Mouse (Mus musculus) limb, embryonic 15.5 days (tissue): ENCODE data around the gene Prss44. TPM values are rescaled to one million over a fixed set of nuclear protein-coding genes. Genes with fewer than 3 reads are reported as not detected.
A peak's percentile ranks its signal among the peaks of the same experiment; 100 is the strongest.

Source experiments
- ATAC-seq: fragments of 200-750 bp; cut with Nextera tagmentation; 2 replicates; pipeline ENCODE4 v1.8.0; 2017; ENCODE audit warnings: low read depth, moderate TSS enrichment; ENCODE audit not compliant: insufficient number of reproducible peaks, low FRiP score, low TSS enrichment
- H3K27ac ChIP-seq: fragments of 300-500 bp; sonication (generic); 2 replicates; pipeline ENCODE4 v1.5.1; 2015; ENCODE audit warnings: moderate library complexity, mild to moderate bottlenecking, inconsistent platforms
- H3K27me3 ChIP-seq: fragments of 300-500 bp; sonication (generic); 2 replicates; pipeline ENCODE4 v1.6.1; 2015; ENCODE audit warnings: inconsistent platforms
- H3K36me3 ChIP-seq: fragments of 300-500 bp; sonication (generic); 2 replicates; pipeline ENCODE4 v1.6.1; 2015; ENCODE audit warnings: inconsistent platforms
- H3K4me1 ChIP-seq: fragments of 300-500 bp; sonication (generic); 2 replicates; pipeline ENCODE4 v1.6.1; 2015; ENCODE audit warnings: inconsistent platforms
- H3K4me2 ChIP-seq: fragments of 300-500 bp; sonication (generic); 2 replicates; pipeline ENCODE4 v1.6.1; 2015; ENCODE audit warnings: mild to moderate bottlenecking, inconsistent platforms
- H3K4me3 ChIP-seq: fragments of 300-500 bp; sonication (generic); 2 replicates; pipeline ENCODE4 v1.5.1; 2015; ENCODE audit warnings: mild to moderate bottlenecking, inconsistent platforms
- H3K9ac ChIP-seq: fragments of 300-500 bp; sonication (generic); 2 replicates; pipeline ENCODE4 v1.6.1; 2015; ENCODE audit warnings: inconsistent platforms
- H3K9me3 ChIP-seq: fragments of 300-500 bp; sonication (generic); 2 replicates; pipeline ENCODE4 v1.6.1; 2016; ENCODE audit warnings: inconsistent platforms
- WGBS: fragments of 180-500 bp; shearing (Covaris S2); methylation state at CpG from one replicate; pipeline ENCODE4 v1.1.7; 2015; 5-methylcytosine and 5-hydroxymethylcytosine counted together
- polyA plus RNA-seq: library from polyadenylated mRNA; unstranded; fragments of >200 nt; fragmentation: Nextera tagmentation; extraction: Ambion mirVana; gene quantifications from 2 replicates; pipeline ENCODE4 v1.2.1, GENCODE M21; 2015

The Prss44 gene
- polyA plus RNA-seq, 1 experiment from 2014 or later: not detected

DNA sequence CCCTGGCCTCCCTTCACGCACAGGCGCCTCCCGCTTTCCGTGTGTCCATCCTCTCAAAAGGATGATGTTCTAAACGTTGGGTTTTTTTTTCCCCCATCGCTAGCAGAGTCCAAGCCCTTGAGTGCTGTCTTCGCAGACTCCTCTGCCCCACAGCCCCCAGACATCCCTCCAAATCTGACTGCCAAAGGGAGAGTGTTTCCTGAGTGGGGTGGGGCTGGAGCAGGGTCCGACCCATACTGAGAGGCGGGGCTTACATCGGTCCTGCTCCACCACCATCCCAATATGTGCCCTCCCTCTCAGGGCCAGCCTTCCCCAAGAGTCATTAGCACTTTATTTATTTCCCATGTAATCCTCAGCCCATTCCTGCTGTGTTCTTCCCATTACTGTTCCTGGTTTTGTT is 21.2 kb downstream of the Prss44 start:
- no peak for ATAC-seq
- no peak overlapping the region for H3K4me2 ChIP-seq

DNA sequence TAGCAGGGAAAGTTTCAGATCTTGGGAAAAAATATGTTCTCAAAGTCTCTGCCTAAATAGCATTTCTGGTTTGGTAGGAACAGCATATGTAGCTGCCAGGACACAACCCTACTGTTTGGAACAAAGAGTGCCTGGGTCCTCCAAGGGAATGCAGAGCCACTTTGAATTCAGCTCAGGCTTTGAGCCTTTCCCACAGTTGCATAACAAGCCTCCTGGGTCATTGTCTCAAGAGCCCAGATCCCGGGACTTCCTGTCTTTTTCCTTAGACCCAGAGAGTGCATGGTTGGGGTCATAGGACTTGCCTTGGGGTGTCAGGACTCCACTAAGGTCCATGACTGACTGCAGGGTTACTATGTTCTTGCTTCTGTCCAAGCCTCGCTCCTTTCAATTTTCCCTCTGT is 22.3 kb downstream of the Prss44 start:
- Histone ChIP-seq H3K9ac (no peak overlapping the region), H3K36me3 (no peaks in the 10 kb centered on the region), H3K27ac (no peak overlapping the region), H3K4me1 (peaks cover 3% of the 10 kb centered on the region; the same call in 1 of the 2 replicates), H3K4me2 (no peak overlapping the region), H3K27me3 (no peaks in the 10 kb centered on the region), H3K4me3 (no peak overlapping the region), H3K9me3 (no peaks in the 10 kb centered on the region)
- no peak for ATAC-seq
- WGBS: 44% methylated on average over 2 of the region's 2 CpGs

More for the DNA sequence above, 21.2 kb downstream of the Prss44 start:
- H3K27me3 ChIP-seq: no peaks in the 10 kb centered on the region
- H3K36me3 ChIP-seq: no peaks in the 10 kb centered on the region
- no peak overlapping the region for H3K9ac ChIP-seq
- no peaks in the 10 kb centered on the region for H3K9me3 ChIP-seq
- no peak overlapping the region for H3K27ac ChIP-seq
- no peak overlapping the region for H3K4me3 ChIP-seq
- 38% methylated on average over 10 of the region's 10 CpGs for WGBS
- H3K4me1 ChIP-seq: peaks cover 3% of the 10 kb centered on the region; the same call in 1 of the 2 replicates

GRCm38 (mm10) chr9:110840905-110841304 is 27.1 kb downstream of the Prss44 start:
- Histone ChIP-seq H3K27ac (no peak overlapping the region), H3K9ac (no peak overlapping the region), H3K36me3 (no peaks in the 10 kb centered on the region), H3K4me3 (no peak overlapping the region), H3K9me3 (no peaks in the 10 kb centered on the region), H3K4me1 (no peaks in the 10 kb centered on the region), H3K27me3 (no peaks in the 10 kb centered on the region), H3K4me2 (no peak overlapping the region)
- ATAC-seq: no peak
- 84% methylated on average over 6 of the region's 6 CpGs for WGBS

DNA sequence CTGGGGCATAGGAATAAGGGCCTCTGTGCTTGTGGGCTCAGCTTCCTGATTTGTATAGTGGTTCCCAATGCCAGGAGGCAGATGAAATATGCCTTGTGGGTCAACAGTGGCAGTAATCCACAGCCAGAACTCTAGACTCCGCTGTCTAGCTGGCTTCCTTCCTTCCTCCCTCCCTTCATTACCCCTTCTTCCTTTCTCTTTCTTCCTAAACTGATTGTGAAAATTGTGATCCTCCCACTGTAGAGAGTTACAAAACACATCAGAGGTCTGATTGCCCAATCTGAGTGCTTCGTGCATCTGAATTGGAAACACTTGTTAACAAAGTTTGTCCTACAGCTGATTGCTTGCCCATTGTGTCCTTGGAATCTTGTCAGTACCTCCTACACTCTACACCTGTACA is 27.6 kb downstream of the Prss44 start:
- Histone ChIP-seq H3K4me2 (no peak overlapping the region), H3K36me3 (no peaks in the 10 kb centered on the region), H3K9ac (no peak overlapping the region), H3K4me3 (no peak overlapping the region), H3K27ac (no peak overlapping the region), H3K27me3 (no peaks in the 10 kb centered on the region), H3K9me3 (no peaks in the 10 kb centered on the region), H3K4me1 (no peaks in the 10 kb centered on the region)
- ATAC-seq: no peak
- 66% methylated on average over 2 of the region's 2 CpGs for WGBS

- Histone ChIP-seq H3K4me1 (no peaks in the 10 kb centered on the region), H3K27ac (no peak within 1 kb of the TSS), H3K9me3 (no peaks in the 10 kb centered on the region), H3K4me3 (no peak within 1 kb of the TSS), H3K4me2 (no peak within 1 kb of the TSS), H3K27me3 (no peaks in the 10 kb centered on the region), H3K9ac (no peak within 1 kb of the TSS), H3K36me3 (no peaks in the 10 kb centered on the region)
- ATAC-seq: no peak
- 75% methylated on average over 10 of the region's 10 CpGs for WGBS
Measured at GRCm38 (mm10) chr9:110844206-110844605, 30.4 kb downstream of the Prss44 start, which contains the start of gene Prss46. Prss46 (plus strand) TSS chr9:110844506.

GRCm38 (mm10) chr9:110849162-110849561 is 35.4 kb downstream of the Prss44 start:
- Histone ChIP-seq H3K27ac (no peak overlapping the region), H3K36me3 (no peaks in the 10 kb centered on the region), H3K27me3 (no peaks in the 10 kb centered on the region), H3K4me2 (no peak overlapping the region), H3K4me1 (no peaks in the 10 kb centered on the region), H3K4me3 (no peak overlapping the region), H3K9me3 (no peaks in the 10 kb centered on the region), H3K9ac (no peak overlapping the region)
- WGBS: 78% methylated on average over 7 of the region's 7 CpGs
- ATAC-seq: no peak

DNA sequence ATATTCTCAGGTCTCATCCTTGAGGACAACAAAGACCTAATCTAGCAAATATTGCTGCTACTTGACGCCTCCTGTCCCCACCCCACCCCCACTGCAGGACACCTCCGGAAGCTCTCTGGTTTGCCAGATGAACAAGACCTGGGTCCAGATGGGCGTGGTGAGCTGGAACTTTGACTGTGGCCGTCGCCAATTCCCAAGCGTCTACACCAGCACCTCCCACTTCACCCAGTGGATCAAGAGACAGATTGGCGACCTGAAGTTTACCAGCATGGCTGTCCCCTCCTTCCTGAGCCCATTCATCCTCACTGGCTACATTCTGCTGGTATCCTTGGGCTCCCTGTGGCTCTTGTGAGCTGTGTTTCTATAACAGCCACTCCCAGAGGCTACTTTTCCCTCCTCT is 42.1 kb downstream of the Prss44 start:
- H3K4me3 ChIP-seq: no peak overlapping the region
- H3K9ac ChIP-seq: no peak overlapping the region
- H3K9me3 ChIP-seq: no peaks in the 10 kb centered on the region
- H3K36me3 ChIP-seq: no peaks in the 10 kb centered on the region
- H3K4me1 ChIP-seq: peaks cover 7% of the 10 kb centered on the region
- 69% methylated on average over 7 of the region's 7 CpGs for WGBS
- no peak for ATAC-seq
- no peak overlapping the region for H3K27ac ChIP-seq
- peaks cover 16% of the 10 kb centered on the region; the same call in 1 of the 2 replicates for H3K27me3 ChIP-seq
- no peak overlapping the region for H3K4me2 ChIP-seq

GRCm38 (mm10) chr9:110856920-110857319 is 43.1 kb downstream of the Prss44 start:
- peaks cover 16% of the 10 kb centered on the region; the same call in 1 of the 2 replicates for H3K27me3 ChIP-seq
- no peak overlapping the region for H3K4me3 ChIP-seq
- peaks cover 7% of the 10 kb centered on the region for H3K4me1 ChIP-seq
- H3K4me2 ChIP-seq: no peak overlapping the region
- ATAC-seq: no peak
- no peak overlapping the region for H3K27ac ChIP-seq
- 72% methylated on average over 4 of the region's 4 CpGs for WGBS
- no peaks in the 10 kb centered on the region for H3K9me3 ChIP-seq
- H3K9ac ChIP-seq: no peak overlapping the region
- H3K36me3 ChIP-seq: no peaks in the 10 kb centered on the region

- H3K9me3 ChIP-seq: no peaks in the 10 kb centered on the region
- H3K27me3 ChIP-seq: peaks cover 16% of the 10 kb centered on the region; the same call in 1 of the 2 replicates
- H3K27ac ChIP-seq: no peak within 1 kb of the TSS
- no peaks in the 10 kb centered on the region for H3K36me3 ChIP-seq
- ATAC-seq: no peak
- no peak within 1 kb of the TSS for H3K9ac ChIP-seq
- peak within 1 kb of the TSS; percentile 46 for H3K4me2 ChIP-seq
- WGBS: 9% methylated on average over 46 of the region's 50 CpGs
- H3K4me1 ChIP-seq: peaks cover 7% of the 10 kb centered on the region
- H3K4me3 ChIP-seq: peak within 1 kb of the TSS; percentile 27
Measured at GRCm38 (mm10) chr9:110857781-110858472, 44.1 kb downstream of the Prss44 start, which contains the start of gene Prss50. Prss50 (plus strand) TSS chr9:110857967.

DNA sequence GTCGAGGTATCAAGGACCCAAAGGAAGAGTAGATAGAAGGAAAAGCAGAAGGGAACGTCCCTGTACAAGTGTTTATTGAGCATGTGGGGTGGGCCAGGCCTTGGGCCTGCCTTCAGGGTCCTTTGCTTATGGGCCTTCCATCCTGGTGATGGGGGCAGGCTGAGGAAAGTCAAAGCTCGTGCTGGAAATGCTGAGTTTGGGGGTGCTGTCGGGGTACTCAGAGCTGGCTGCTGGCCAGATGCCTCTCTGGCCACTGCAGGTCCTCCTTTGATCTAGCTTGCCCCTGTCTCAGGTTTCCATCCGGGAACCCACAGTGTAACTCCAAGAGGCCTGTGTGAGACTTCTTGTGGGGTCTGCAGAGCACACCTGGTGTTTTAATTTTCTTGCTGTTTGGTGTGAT is 44.7 kb downstream of the Prss44 start:
- H3K4me3 ChIP-seq: no peak overlapping the region
- peaks cover 7% of the 10 kb centered on the region for H3K4me1 ChIP-seq
- H3K9me3 ChIP-seq: no peaks in the 10 kb centered on the region
- no peaks in the 10 kb centered on the region for H3K36me3 ChIP-seq
- H3K4me2 ChIP-seq: no peak overlapping the region
- no peak overlapping the region for H3K27ac ChIP-seq
- WGBS: 31% methylated on average over 5 of the region's 5 CpGs
- no peak overlapping the region for H3K9ac ChIP-seq
- H3K27me3 ChIP-seq: peaks cover 16% of the 10 kb centered on the region; the same call in 1 of the 2 replicates
- no peak for ATAC-seq

- WGBS: 75% methylated on average over 5 of the region's 5 CpGs
- no peak overlapping the region for H3K27ac ChIP-seq
- H3K4me3 ChIP-seq: no peak overlapping the region
- ATAC-seq: no peak
- H3K9me3 ChIP-seq: no peaks in the 10 kb centered on the region
- peaks cover 16% of the 10 kb centered on the region; the same call in 1 of the 2 replicates for H3K27me3 ChIP-seq
- no peaks in the 10 kb centered on the region for H3K36me3 ChIP-seq
- peaks cover 7% of the 10 kb centered on the region for H3K4me1 ChIP-seq
- H3K9ac ChIP-seq: no peak overlapping the region
- no peak overlapping the region for H3K4me2 ChIP-seq
Measured at GRCm38 (mm10) chr9:110858967-110859596, 45.3 kb downstream of the Prss44 start.

- Histone ChIP-seq H3K4me1 (peaks cover 17% of the 10 kb centered on the region), H3K36me3 (no peaks in the 10 kb centered on the region), H3K27me3 (peaks cover 25% of the 10 kb centered on the region), H3K9ac (no peak overlapping the region), H3K4me3 (no peak overlapping the region), H3K9me3 (no peaks in the 10 kb centered on the region), H3K4me2 (no peak overlapping the region), H3K27ac (no peak overlapping the region)
- no peak for ATAC-seq
- 18% methylated on average over 7 of the region's 7 CpGs for WGBS
Measured at GRCm38 (mm10) chr9:110871030-110871429, 57.2 kb downstream of the Prss44 start.
